Mouse (Mus musculus): ENCODE results near the gene Fgfrl1.

Fgfrl1 gene

GRCm38 (mm10) chr5:108668387-108668932 is 23.7 kb upstream of the Fgfrl1 start:
- no peak for DNase-seq

DNA sequence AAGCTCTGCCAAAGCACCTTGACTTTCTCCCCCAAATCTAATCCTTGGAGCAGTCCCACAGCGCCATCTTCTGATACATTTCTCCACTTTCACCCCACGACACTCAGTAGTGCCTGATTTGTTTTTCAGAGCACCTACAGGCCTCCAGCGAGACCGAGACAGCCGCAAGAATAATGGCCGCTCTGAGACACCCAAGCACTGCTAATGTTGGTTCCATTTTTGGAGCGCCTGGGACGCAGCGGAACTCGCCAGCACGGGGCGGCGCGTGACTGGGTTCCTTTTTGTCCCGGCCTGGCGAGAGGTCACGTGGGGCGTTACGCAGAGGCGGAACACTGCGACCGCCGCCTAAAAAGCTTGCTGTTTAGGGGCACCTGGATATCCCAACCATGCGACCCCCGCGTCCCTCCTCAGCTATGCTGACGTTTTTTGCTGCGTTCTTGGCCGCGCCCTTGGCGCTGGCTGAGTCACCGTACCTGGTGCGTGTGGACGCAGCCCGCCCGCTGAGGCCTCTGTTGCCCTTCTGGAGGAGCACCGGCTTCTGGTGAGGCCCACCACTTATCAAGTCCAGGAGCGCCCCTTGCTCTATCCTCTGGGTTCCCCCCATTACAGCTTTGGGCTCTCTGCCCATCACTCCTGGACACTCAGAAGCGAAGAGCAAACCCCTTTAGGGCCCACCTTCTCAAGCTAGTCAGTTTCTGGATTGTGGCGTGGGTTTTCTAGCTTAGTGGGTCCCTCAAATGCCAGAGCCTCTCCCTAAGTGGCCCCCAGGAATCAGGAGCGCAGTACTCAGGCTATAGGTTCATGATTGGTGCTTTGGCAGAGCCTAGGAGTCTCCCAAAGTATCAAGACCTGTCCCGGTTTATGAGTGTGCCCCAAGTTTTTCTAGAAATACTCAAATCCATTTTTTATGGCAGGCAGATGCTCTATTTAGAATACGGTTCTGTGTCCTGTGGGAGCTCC is 22.9 kb upstream of the Fgfrl1 start, which contains the start of gene Dgkq:
Dgkq (minus strand) TSS at position 696 of the 960 bp plus-strand sequence.
- DNase-seq = peak; percentile 77

DNA sequence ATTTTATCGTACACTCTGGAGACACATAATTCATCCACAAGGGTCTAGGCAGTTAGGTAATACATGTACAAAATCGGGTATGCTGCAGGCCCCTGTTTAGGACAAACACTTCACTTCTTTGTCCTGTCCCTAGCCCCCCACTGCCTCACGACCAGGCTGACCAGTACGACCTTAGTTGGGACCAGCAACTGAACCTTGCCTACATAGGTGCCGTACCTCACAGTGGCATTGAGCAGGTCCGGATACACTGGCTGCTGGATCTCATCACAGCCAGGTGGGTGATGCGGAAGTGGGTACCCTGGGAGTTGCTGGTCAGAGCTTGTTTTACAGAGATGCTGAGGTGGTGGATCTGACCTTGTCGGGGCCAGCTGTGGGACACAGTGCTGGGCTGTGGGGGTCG is 22.2 kb upstream of the Fgfrl1 start:
- no peak for DNase-seq

DNA sequence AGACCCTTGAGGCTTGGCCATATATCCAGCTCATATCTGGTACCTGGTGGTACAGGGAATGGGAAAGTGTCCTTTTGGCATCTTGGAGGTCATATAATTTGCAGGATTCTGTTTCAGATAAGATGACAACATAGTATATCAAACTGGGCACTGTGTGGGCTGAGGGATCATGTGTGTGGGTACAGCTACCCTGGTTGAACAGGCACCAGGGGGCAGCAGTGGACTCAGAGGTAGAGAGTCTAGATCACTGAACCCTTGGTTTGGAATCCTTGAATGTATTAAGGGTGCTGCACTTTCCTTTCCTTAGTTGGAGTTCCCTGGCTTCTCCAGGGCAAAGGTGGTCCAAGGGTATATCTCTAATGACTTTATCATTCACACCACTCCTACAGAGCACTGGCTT is 21.4 kb upstream of the Fgfrl1 start:
- DNase-seq = peak; percentile 58

DNA sequence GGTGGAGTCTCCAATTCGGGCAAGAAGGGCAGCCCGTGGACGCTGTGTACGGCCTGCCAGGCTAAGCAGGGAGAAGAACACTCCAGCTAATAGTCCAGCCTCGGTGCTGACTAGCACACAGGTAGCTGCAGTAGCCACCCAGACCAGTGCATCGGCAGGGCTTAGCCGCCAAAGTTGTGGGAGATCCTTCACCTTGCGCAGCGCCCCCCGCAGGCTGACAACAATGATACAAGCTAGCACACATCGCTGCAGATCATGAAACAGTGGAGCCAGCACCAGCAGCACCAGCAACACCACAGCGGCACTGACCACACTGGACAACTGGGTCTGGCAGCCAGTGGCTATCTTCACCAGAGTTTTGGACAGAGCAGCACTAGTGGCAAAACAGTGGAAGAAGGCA is 20.4 kb upstream of the Fgfrl1 start:
- DNase-seq = no peak

DNA sequence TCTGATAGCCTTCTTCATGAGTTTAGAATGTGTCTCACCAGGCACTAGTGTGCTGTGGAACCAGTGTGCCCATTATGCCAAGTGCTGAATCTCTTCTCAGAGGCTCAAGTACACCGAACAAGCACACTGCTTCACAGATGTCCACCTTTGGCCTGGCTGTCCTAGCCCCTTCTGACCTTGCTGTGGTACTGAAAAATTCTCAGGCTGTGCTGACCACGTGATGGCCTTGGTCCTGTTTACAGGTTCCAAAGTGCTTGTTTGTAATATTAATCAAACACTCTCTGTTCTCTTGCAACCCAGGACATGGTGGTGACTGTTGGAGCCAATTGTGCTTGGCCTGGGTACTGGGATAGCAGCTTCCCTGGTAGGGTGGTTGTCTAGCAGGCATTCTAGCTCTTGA is 17.6 kb upstream of the Fgfrl1 start:
- DNase-seq = no peak

DNA sequence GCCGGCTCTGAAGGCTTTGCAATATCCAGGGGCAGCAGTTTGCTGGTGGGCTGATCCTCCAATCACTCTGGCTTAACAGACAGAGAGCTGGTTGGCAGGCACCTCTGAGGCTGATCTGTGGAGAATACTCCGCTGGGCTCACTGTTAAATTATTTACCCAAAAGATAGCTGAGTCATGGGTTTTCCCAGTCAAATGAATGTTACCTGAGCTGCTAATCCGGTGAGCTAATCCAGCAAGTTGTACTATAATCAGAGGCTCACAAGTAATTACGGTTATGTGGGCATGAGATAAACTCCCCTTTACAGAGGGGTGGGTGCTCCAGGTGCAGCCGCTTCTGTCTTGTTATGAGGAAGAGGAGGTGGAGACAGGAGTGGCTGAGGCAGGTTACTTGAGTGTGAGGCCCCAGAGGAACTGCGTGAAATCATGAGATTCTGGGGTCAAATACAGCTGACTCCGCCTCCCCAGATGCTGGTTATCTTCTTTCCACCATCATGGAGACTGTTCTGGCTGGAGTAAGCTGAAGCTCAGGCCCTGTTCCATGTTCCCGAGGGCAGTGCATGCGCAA is 16.8 kb upstream of the Fgfrl1 start, which contains the start of gene Slc26a1:
Slc26a1 (minus strand) TSS at position 319 of the 566 bp plus-strand sequence.
- no peak for DNase-seq

- no peak for DNase-seq
These were observed 15.2 kb upstream of the Fgfrl1 start for GRCm38 (mm10) chr5:108676772-108677498.

DNA sequence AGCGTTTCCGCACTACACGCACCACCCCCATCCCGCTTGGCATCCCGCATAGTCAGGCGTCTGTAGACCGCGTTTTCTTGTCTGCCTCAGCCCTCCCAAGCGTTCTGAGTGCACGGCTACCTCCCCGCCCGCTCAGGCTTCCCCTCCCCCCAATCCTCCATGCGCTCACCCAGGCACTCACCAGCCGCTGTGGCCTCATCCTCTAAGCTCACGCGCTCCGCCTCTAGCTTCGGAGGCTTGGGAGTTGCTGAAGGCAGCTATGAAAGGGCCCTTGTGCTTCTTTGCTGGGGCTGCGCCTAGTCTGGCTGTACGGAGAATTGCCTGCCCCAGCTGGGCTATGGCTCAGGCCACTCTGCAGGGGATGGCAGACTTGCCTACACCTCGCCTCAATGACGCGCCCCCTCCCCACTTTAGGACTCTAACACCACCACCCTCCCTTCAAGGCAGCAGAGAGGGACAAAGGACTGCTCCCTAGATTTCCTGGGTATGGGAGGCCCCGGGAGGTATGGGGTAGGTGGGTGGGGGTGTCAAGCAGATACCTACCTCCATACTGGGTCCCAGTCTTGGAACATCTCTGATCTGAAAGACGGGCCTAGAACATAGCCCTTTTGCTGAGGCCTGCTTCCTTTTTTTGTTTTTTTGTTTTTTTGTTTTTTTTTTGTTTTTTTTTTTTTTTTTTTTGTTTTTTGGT is 14.4 kb upstream of the Fgfrl1 start:
- DNase-seq = peak; percentile 85

- no peak for DNase-seq
These were observed 13.8 kb upstream of the Fgfrl1 start for GRCm38 (mm10) chr5:108678296-108678854.

GRCm38 (mm10) chr5:108679909-108680308 is 12.3 kb upstream of the Fgfrl1 start:
- no peak for DNase-seq

- no peak for DNase-seq
These were observed 11.3 kb upstream of the Fgfrl1 start for GRCm38 (mm10) chr5:108680871-108681270.

DNA sequence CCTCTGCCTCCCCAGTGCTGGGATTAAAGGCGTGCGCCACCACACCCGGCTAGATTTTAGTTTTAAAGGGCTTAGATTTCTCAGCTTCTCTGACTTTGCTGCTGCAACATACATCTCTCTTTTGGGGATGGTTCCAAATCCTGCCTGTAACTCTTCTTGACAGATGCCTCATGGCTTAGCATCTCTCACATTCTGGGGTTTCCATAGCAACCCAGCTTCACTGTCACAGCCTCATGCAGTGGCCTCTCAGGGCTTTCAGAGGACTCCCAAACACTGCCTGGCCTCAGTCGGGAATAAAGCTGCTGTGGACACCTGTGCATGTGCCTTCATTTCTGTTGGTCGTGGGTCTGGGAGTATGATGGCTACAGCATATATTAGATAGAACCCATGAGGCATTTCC is 3.1 kb upstream of the Fgfrl1 start:
- DNase-seq = no peak

GRCm38 (mm10) chr5:108691152-108691551 is 1.0 kb upstream of the Fgfrl1 start:
- no peak for DNase-seq

GRCm38 (mm10) chr5:108693872-108694288 is 1.7 kb downstream of the Fgfrl1 start:
- DNase-seq = peak; percentile 85

DNA sequence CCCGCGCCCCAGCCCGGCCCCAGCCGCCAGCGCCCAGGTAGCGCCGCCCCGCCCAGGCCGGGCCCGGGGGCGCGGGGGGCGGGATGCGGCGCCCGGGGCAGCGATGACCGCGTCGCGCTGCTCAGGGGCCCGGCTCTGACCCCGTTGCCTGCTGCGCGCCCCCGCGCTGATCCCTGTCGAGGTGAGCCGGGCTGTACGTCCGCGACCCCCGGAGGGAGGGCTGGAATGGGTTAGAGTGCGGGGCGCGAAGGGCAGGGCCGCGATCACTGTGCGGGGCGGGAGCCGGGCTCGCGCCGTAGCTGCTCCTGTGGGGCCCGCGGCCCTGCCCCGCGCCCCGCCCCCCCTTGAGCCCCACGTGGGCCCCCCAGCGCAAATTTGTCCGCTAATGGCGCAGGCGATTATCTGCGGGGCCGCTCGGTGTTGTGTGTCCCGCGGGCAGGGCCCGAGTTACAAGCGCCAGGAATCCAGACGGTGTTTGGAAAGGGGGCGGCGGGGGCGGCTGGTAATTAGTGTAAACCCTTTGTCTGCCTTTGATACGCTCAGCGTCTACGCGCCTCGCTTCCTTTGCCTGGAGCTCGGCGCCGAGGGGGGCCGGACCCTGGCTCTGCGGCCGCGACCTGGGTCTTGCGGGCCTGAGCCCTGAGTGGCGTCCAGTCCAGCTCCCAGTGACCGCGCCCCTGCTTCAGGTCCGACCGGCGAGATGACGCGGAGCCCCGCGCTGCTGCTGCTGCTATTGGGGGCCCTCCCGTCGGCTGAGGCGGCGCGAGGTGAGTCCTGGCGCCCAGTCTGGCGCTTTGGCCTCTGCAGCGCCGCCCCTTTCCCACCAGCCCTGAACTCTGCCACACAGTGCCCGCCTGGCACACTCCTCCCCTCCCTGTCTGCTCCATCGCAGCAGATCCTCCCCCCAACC is 2.4 kb downstream of the Fgfrl1 start:
- peak; percentile 34 for DNase-seq

DNA sequence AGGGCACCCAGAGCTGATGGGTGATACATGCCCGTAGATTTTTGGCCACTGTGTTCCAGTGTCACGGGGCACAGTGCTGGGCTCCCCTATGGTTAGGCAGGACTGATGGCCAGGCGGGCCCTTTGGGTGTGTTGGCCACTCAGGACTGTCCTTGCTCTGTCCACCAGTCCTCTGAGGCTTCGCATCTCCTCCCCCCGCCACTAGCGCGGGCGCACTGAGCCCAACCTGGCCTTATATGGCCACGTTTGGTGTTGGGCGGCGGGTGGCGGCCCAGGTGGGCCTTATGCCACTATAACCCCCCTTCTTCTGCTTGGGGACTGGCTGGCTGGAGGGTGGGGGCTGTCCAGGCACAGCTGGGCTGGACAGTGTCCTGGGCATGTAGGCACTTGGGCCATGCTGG is 3.7 kb downstream of the Fgfrl1 start:
- no peak for DNase-seq

DNA sequence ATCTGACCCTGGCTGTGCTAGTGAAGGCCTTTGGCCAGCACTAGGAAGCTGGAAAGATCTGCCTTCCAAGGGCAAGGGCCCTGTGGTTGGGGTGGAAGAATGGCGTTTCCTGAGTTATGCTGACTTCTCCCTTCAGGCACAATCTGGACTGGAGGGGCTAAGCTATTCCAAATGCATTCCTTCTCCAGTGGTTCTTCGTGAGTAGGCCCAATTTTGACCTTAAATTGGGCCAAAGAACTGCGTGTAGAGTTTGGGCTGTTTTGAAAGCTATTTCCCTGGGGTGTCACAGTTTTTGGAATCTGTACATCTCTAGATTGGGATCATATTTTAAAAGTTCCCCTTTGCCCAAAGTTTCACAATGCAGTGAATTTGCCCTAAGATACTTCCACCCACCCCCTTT is 4.4 kb downstream of the Fgfrl1 start:
- DNase-seq = no peak

GRCm38 (mm10) chr5:108697341-108697753 is 5.2 kb downstream of the Fgfrl1 start:
- peak; percentile 47 for DNase-seq

GRCm38 (mm10) chr5:108700346-108700745 is 8.2 kb downstream of the Fgfrl1 start:
- no peak for DNase-seq

All from right cerebral cortex, postnatal 4 days (tissue).